Mouse (Mus musculus) intestine, embryonic 16.5 days (tissue): ENCODE results near the gene Kirrel3. TPM values are rescaled to one million over a fixed set of nuclear protein-coding genes. Genes with fewer than 3 reads are reported as not detected.

ENCODE experiments used
- ATAC-seq: fragments of 200-750 bp; cut with Nextera tagmentation; 2 replicates; pipeline ENCODE4 v1.8.0; 2017; ENCODE audit warnings: moderate TSS enrichment, moderate library complexity
- H3K27ac ChIP-seq: fragments of 300-500 bp; sonication (generic); 2 replicates; pipeline ENCODE4 v1.5.1; 2014; ENCODE audit warnings: mild to moderate bottlenecking, low read length
- H3K27me3 ChIP-seq: fragments of 300-500 bp; sonication (generic); replicated peaks from 2 replicates; pipeline ENCODE4 v1.6.1; 2014; ENCODE audit warnings: low read length, control low read depth, mixed read lengths; ENCODE audit not compliant: control insufficient read depth, insufficient read depth
- H3K36me3 ChIP-seq: fragments of 300-500 bp; sonication (generic); 2 replicates; pipeline ENCODE4 v1.6.1; 2014; ENCODE audit warnings: low read length, control low read depth; ENCODE audit not compliant: control insufficient read depth, insufficient read depth
- H3K4me1 ChIP-seq: fragments of 300-500 bp; sonication (generic); 2 replicates; pipeline ENCODE4 v1.6.1; 2014; ENCODE audit warnings: low read length, control low read depth, mixed read lengths; ENCODE audit not compliant: control insufficient read depth, insufficient read depth
- H3K4me2 ChIP-seq: fragments of 300-500 bp; sonication (generic); 2 replicates; pipeline ENCODE4 v1.6.1; 2014; ENCODE audit warnings: low read depth, low read length, control low read depth
- H3K4me3 ChIP-seq: fragments of 300-500 bp; sonication (generic); 2 replicates; pipeline ENCODE4 v1.5.1; 2014; ENCODE audit warnings: mild to moderate bottlenecking, low read length
- H3K9ac ChIP-seq: fragments of 300-500 bp; sonication (generic); 2 replicates; pipeline ENCODE4 v1.6.1; 2014; ENCODE audit warnings: low read depth, low read length
- H3K9me3 ChIP-seq: fragments of 300-500 bp; sonication (generic); 2 replicates; pipeline ENCODE4 v1.6.1; 2016; ENCODE audit warnings: low read length, control low read depth; ENCODE audit not compliant: control insufficient read depth
- WGBS: fragments of 180-500 bp; shearing (Covaris S2); extraction: QIAGEN DNeasy Blood & Tissue Kit; methylation state at CpG from one replicate; pipeline ENCODE4 v1.1.7; 2014; 5-methylcytosine and 5-hydroxymethylcytosine counted together
- polyA plus RNA-seq: library from polyadenylated mRNA; unstranded; fragments of >200 nt; fragmentation: Nextera tagmentation; extraction: Ambion mirVana; gene quantifications from 2 replicates; pipeline ENCODE4 v1.2.1, GENCODE M21; 2015

Kirrel3 gene
- 1.7 and 1.8 TPM in 2 replicates for polyA plus RNA-seq

GRCm38 (mm10) chr9:34485759-34486431, at the start of gene Kirrel3:
Gene Kirrel3, plus strand, starts transcription at chr9:34485894.
- H3K9ac ChIP-seq, result peak within 1 kb of the TSS; percentile 60
- under 1% methylated on average over 35 of the region's 35 CpGs for WGBS
- peaks cover 12% of the 10 kb centered on the region; the same call in 1 of the 2 replicates for H3K4me1 ChIP-seq
- peaks cover 16% of the 10 kb centered on the region for H3K27me3 ChIP-seq
- peak within 1 kb of the TSS; percentile 54 for H3K4me3 ChIP-seq
- ATAC-seq, result peak; percentile 80
- no peak within 1 kb of the TSS for H3K27ac ChIP-seq
- H3K4me2 ChIP-seq, result peak within 1 kb of the TSS; percentile 82
- H3K9me3 ChIP-seq, result no peaks in the 10 kb centered on the region
- H3K36me3 ChIP-seq, result no peaks in the 10 kb centered on the region

DNA sequence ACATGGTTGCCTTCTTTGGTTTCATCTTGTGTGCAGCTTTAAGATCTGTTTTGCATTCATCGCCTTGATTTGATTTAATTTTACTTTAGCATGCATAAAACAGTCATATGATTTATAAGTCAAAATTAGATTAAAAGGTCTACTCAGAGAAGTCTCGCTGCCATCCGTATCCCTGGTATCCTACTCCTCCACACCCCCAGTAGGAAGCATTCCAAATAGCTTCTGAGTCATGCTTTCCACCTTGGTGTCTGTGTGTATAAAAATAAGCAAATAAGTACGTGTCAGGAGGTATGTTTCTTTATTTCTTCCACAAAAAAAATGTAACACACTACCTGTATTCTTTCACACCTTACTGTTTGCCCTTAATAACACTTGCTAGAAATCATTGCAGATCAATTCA, 45.0 kb upstream of the Kirrel3 start:
- H3K27me3 ChIP-seq, result no peaks in the 10 kb centered on the region
- H3K9me3 ChIP-seq, result no peaks in the 10 kb centered on the region
- H3K4me3 ChIP-seq, result no peak overlapping the region
- no peaks in the 10 kb centered on the region for H3K4me1 ChIP-seq
- H3K27ac ChIP-seq, result no peak overlapping the region
- H3K36me3 ChIP-seq, result no peaks in the 10 kb centered on the region
- 78% methylated on average over 4 of the region's 4 CpGs for WGBS
- no peak overlapping the region for H3K9ac ChIP-seq
- no peak for ATAC-seq
- H3K4me2 ChIP-seq, result no peak overlapping the region

DNA sequence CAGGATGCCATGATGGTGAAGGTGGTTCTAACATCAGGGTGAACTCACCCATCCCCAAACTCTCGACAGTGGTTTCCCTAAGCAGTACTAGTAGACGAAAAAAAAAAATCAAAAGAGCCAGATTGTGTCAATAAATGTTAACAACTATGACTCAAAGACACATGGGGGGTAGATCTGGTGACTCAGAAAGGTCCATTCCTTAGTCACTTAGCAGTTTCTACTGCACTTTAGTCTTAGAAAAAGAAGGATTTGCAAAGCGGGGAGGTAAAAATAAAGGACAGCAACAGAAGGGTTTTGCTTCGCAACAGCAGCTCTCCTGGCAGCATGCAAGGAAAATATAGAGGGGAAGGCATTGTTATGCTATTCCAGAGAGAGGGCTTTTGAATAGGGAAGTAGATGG, 41.7 kb upstream of the Kirrel3 start:
- ATAC-seq, result no peak
- WGBS, result 76% methylated on average over 4 of the region's 4 CpGs

DNA sequence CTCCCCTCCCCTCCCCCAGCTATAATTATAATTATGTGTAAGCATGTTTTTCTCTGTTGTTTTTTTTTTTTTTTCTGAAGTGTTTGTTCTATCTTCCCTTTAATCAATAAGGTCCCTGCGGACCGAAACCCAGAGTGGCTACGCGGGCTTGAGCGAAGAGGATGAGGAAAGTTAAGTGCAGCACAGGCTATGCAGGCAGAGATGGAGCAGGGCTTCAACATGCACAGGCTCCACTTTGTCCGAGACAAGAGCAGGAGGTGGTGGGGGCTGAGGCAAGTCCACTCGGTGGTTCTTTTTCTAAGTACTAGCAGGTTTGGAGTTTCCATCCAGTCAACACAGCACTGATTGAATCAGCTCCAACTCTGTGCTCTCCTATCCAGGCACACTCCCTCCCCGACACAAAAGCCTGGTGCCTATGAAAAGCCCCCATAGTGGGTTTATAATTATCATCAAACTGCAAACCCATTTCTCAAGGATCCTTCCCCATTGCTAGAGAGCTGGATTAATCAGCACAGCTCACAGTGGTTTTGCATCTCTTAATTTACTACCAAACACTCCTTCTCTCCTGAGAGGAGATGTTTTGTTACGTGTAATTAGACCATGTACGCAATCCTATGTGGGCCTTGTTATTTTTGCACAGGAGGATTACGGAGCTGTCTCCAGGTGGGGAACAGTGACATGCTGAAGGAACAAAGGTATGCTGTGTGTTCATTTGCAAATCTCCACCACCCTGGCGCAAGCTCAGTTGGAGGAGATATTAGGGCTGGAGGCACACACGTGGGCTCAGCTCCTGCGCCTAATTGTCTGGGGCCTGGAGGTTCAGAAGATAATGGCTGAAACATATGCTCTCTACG, 39.0 kb upstream of the Kirrel3 start:
- H3K4me1 ChIP-seq, result no peaks in the 10 kb centered on the region
- H3K27ac ChIP-seq, result no peak overlapping the region
- ATAC-seq, result no peak
- H3K9me3 ChIP-seq, result no peaks in the 10 kb centered on the region
- no peaks in the 10 kb centered on the region for H3K36me3 ChIP-seq
- H3K27me3 ChIP-seq, result no peaks in the 10 kb centered on the region
- 77% methylated on average over 15 of the region's 15 CpGs for WGBS
- no peak overlapping the region for H3K4me3 ChIP-seq
- H3K9ac ChIP-seq, result no peak overlapping the region
- H3K4me2 ChIP-seq, result no peak overlapping the region

More for the DNA sequence above, 41.7 kb upstream of the Kirrel3 start:
- Histone ChIP-seq H3K9ac (no peak overlapping the region), H3K9me3 (no peaks in the 10 kb centered on the region), H3K27me3 (no peaks in the 10 kb centered on the region), H3K36me3 (no peaks in the 10 kb centered on the region), H3K4me1 (no peaks in the 10 kb centered on the region), H3K4me2 (no peak overlapping the region), H3K27ac (no peak overlapping the region), H3K4me3 (no peak overlapping the region)

DNA sequence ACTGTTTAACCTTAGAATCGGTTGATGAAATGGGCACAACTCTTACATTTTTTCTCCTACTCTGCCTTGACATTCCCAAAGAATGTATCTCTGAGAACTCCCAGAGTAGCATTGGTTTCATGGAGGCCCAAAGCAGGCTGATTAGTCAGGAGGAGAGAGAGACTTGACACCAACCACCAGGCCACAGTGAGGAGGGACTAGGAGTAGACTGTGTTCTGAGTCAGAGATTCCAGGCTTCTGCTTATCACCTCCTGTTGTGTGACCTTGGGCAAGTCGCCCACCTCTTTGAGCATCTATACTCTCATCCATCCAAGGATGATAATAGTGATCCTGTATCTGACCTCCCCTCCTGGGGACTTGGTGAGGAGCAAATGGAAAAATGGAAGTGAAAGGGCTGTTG, 38.0 kb upstream of the Kirrel3 start:
- Histone ChIP-seq H3K27me3 (no peaks in the 10 kb centered on the region), H3K36me3 (no peaks in the 10 kb centered on the region), H3K4me2 (no peak overlapping the region), H3K27ac (no peak overlapping the region), H3K4me1 (no peaks in the 10 kb centered on the region), H3K4me3 (no peak overlapping the region), H3K9ac (no peak overlapping the region), H3K9me3 (no peaks in the 10 kb centered on the region)
- ATAC-seq, result no peak
- 83% methylated on average over 2 of the region's 2 CpGs for WGBS

DNA sequence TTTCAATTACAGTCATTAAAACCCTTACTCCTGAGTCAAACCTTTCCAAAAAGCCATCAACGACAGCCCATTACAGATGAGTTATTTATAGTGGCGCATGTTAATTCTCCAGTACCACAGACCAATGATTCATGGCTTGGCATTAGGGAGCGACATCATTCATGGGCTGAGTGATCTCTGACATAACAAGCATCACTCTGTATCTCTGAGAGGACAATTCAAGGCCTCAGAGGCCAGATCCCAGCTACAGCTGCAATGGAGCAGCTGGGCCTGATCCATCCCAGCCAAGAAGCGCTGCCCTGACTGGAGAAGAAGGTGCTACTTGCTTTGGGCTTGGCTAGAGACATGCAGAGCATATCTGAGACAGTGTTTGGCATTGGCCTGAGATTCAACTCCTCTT, 37.2 kb upstream of the Kirrel3 start:
- H3K4me3 ChIP-seq, result no peak overlapping the region
- H3K27me3 ChIP-seq, result no peaks in the 10 kb centered on the region
- H3K4me1 ChIP-seq, result no peaks in the 10 kb centered on the region
- H3K27ac ChIP-seq, result no peak overlapping the region
- 84% methylated on average over 4 of the region's 4 CpGs for WGBS
- no peaks in the 10 kb centered on the region for H3K36me3 ChIP-seq
- H3K9me3 ChIP-seq, result no peaks in the 10 kb centered on the region
- no peak for ATAC-seq
- H3K9ac ChIP-seq, result no peak overlapping the region
- H3K4me2 ChIP-seq, result no peak overlapping the region

DNA sequence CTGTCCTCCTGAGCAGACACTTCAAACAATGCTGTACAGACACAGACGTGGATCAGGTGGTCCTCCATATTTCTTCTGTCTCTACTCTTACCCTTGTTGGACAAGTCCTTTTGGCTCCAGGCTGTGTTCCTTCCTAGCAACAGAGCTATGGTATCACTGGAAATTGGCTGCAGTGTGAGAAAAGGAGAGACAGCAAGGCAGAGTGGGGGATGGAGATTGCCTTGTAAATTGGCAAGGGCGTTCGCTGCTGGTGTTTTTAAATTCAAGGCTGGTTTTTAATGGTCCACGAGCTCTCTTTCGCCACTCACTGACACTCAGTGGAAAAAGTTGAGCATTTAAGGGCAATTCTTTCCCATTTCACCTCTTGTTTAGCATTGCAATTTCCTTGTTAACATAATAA, 27.5 kb upstream of the Kirrel3 start:
- Histone ChIP-seq H3K9me3 (no peaks in the 10 kb centered on the region), H3K4me1 (no peaks in the 10 kb centered on the region), H3K27me3 (no peaks in the 10 kb centered on the region), H3K4me2 (no peak overlapping the region), H3K27ac (no peak overlapping the region), H3K36me3 (no peaks in the 10 kb centered on the region), H3K9ac (no peak overlapping the region), H3K4me3 (no peak overlapping the region)
- 62% methylated on average over 5 of the region's 5 CpGs for WGBS
- ATAC-seq, result no peak

DNA sequence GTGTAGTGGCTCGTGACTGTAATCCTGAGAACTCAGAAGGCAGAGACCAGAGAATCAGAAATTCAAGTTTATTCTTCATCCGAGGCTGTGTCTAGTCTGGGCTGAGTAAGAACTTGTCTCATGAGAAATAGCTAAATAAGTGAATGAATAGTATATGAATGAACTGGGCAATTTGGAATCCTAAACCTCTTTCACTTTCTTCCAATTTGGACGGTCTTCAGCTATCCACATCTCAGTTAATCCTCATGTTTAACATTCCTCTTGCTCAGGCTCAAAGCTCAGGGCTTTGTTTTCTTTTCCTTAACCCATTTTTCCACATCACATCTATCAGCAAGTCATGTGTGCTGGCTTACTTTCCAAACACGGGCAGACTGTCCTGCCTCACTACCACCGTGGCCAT, 25.7 kb upstream of the Kirrel3 start:
- Histone ChIP-seq H3K4me3 (no peak overlapping the region), H3K4me1 (no peaks in the 10 kb centered on the region), H3K9ac (no peak overlapping the region), H3K27me3 (no peaks in the 10 kb centered on the region), H3K27ac (no peak overlapping the region), H3K9me3 (no peaks in the 10 kb centered on the region), H3K4me2 (no peak overlapping the region), H3K36me3 (no peaks in the 10 kb centered on the region)
- 63% methylated on average over 5 of the region's 5 CpGs for WGBS
- ATAC-seq, result no peak

GRCm38 (mm10) chr9:34463666-34464065, 22.0 kb upstream of the Kirrel3 start:
- 55% methylated on average over 2 of the region's 2 CpGs for WGBS
- Histone ChIP-seq H3K36me3 (no peaks in the 10 kb centered on the region), H3K27me3 (no peaks in the 10 kb centered on the region), H3K9ac (no peak overlapping the region), H3K27ac (no peak overlapping the region), H3K4me1 (no peaks in the 10 kb centered on the region), H3K9me3 (no peaks in the 10 kb centered on the region), H3K4me3 (no peak overlapping the region), H3K4me2 (no peak overlapping the region)
- no peak for ATAC-seq
